Mouse (Mus musculus) monocyte, adult 59 days (primary cell): ENCODE data around the gene Ybey. TPM values are rescaled to one million over a fixed set of nuclear protein-coding genes. Genes with fewer than 3 reads are reported as not detected.

Experiments
- total RNA-seq, 2 experiments: library from RNA; stranded (reverse); gene quantifications; one replicate each; pipeline ENCODE4 v1.2.4; 2023

Ybey gene
- total RNA-seq: 1 to 10 TPM in 1 of 2 experiments, under 1 TPM in 1; 0.89 to 1.7 TPM

GRCm38 (mm10) chr10:76468203-76469162, at the start of gene Ybey, which contains the start of gene Mcm3ap:
TSS of gene Ybey (minus strand) at chr10:76469114.
TSS of gene Mcm3ap (plus strand) at chr10:76468927.

GRCm38 (mm10) chr10:76448851-76449250, 20.1 kb downstream of the Ybey start, which contains the start of gene 2610028H24Rik:
TSS of gene 2610028H24Rik (plus strand) at chr10:76449081.

GRCm38 (mm10) chr10:76442178-76443088, 26.5 kb downstream of the Ybey start, which contains the start of gene Pcnt:
TSS of gene Pcnt (minus strand) at chr10:76442786.

GRCm38 (mm10) chr10:76440281-76440680, 28.6 kb downstream of the Ybey start, which contains the start of gene AC141477.1:
TSS of gene AC141477.1 (minus strand) at chr10:76440444.

Other genes starting within 250 kb of the Ybey start
- gene Prmt2, start 231.2 kb downstream of the Ybey start, total RNA-seq: 1 to 10 TPM; 3.7 to 4.7 TPM
- gene S100b, start 215.3 kb downstream of the Ybey start, total RNA-seq: not detected
- gene Dip2a, start 123.8 kb downstream of the Ybey start, total RNA-seq: 10 to 100 TPM in 1 of 2 experiments, 1 to 10 TPM in 1; 8.3 to 11.4 TPM
- 10 to 100 TPM in 1 of 2 experiments, 1 to 10 TPM in 1; 6.7 to 20.5 TPM for gene AC141477.1, start 28.7 kb downstream of the Ybey start, total RNA-seq
- gene Pcnt, start 26.3 kb downstream of the Ybey start, total RNA-seq: 10 to 100 TPM; 35.4 to 39.2 TPM
- not detected for gene 2610028H24Rik, start 20.0 kb downstream of the Ybey start, total RNA-seq
- 10 to 100 TPM; 34.7 to 38.6 TPM for gene Mcm3ap, start 187 bp downstream of the Ybey start, total RNA-seq
- 10 to 100 TPM in 1 of 2 experiments, 1 to 10 TPM in 1; 9.1 to 17.3 TPM for gene Lss, start 62.5 kb upstream of the Ybey start, total RNA-seq
- gene Spatc1l, start 93.2 kb upstream of the Ybey start, total RNA-seq: not detected
- not detected for gene Ftcd, start 106.5 kb upstream of the Ybey start, total RNA-seq
- gene Col6a2, start 154.5 kb upstream of the Ybey start, total RNA-seq: under 1 TPM; 0.45 to 0.52 TPM